Mouse (Mus musculus) heart, embryonic 12.5 days (tissue): Measurements from ENCODE around the gene Lin37. TPM values are rescaled to one million over a fixed set of nuclear protein-coding genes. Genes with fewer than 3 reads are reported as not detected.

Experiments used
- ATAC-seq: fragments of 200-750 bp; cut with Nextera tagmentation; 2 replicates; pipeline ENCODE4 v1.8.0; 2017; ENCODE audit warnings: moderate TSS enrichment, moderate library complexity; ENCODE audit not compliant: insufficient number of reproducible peaks, low FRiP score
- H3K27ac ChIP-seq: fragments of 300-500 bp; sonication (generic); 2 replicates; pipeline ENCODE4 v1.5.1; 2016; ENCODE audit warnings: mild to moderate bottlenecking, moderate library complexity; ENCODE audit not compliant: poor library complexity, severe bottlenecking
- H3K27me3 ChIP-seq: fragments of 300-500 bp; sonication (generic); replicated peaks from 2 replicates; pipeline ENCODE4 v1.6.1; 2016; ENCODE audit warnings: mild to moderate bottlenecking, moderate library complexity
- H3K36me3 ChIP-seq: fragments of 300-500 bp; sonication (generic); 2 replicates; pipeline ENCODE4 v1.6.1; 2016; ENCODE audit warnings: mild to moderate bottlenecking, moderate library complexity
- H3K4me1 ChIP-seq: fragments of 300-500 bp; sonication (generic); replicated peaks from 2 replicates; pipeline ENCODE4 v1.6.1; 2016; ENCODE audit warnings: mild to moderate bottlenecking
- H3K4me2 ChIP-seq: fragments of 300-500 bp; sonication (generic); 2 replicates; pipeline ENCODE4 v1.6.1; 2016; ENCODE audit warnings: mild to moderate bottlenecking, moderate library complexity
- H3K4me3 ChIP-seq: fragments of 300-500 bp; sonication (generic); 2 replicates; pipeline ENCODE4 v1.5.1; 2016; ENCODE audit warnings: mild to moderate bottlenecking
- H3K9ac ChIP-seq: fragments of 300-500 bp; sonication (generic); 2 replicates; pipeline ENCODE4 v1.6.1; 2016; ENCODE audit warnings: mild to moderate bottlenecking, moderate library complexity
- H3K9me3 ChIP-seq: fragments of 300-500 bp; sonication (generic); replicated peaks from 2 replicates; pipeline ENCODE4 v1.6.1; 2016; ENCODE audit warnings: mild to moderate bottlenecking, moderate library complexity
- WGBS: fragments of 180-500 bp; shearing (Covaris S2); methylation state at CpG from one replicate; pipeline ENCODE4 v1.1.7; 2016; 5-methylcytosine and 5-hydroxymethylcytosine counted together
- microRNA-seq: library from miRNA; unstranded; fragments of <30 nt; microRNA quantifications from one replicate; pipeline ENCODE4, GENCODE M21; 2017
- polyA plus RNA-seq: library from polyadenylated mRNA; unstranded; fragments of >200 nt; fragmentation: Nextera tagmentation; extraction: Ambion mirVana; gene quantifications from 2 replicates; pipeline ENCODE4 v1.2.1, GENCODE M21; 2016

Gene Lin37
- polyA plus RNA-seq, 1 experiment from 2014 or later = 34.8 TPM

DNA sequence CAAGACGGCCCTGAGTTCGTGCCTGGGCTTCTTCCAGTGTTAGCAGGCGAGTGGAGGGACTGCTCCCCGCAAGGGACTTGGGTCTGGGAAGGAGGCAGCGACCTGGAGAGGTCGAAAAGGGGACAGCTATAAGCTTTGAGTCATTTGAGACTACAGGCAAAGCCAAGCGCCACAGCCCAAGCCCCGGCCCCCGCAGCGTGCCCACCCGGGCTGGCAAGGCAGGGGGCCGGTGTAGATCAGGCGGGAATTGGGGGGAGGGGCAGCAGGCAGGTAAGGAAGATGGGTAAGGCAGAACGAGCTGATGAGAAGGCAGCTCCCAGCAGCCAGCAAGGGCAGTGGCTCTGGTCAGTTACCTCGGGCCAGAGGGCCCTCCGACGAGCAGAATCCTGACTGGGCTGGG lies 33.2 kb downstream of the Lin37 start:
- Histone ChIP-seq H3K27me3 (peaks cover 26% of the 10 kb centered on the region), H3K36me3 (peaks cover 72% of the 10 kb centered on the region), H3K4me1 (peaks cover 12% of the 10 kb centered on the region), H3K4me2 (peak overlapping the region; percentile 27), H3K9ac (peak overlapping the region; percentile 15; the same call in 1 of the 2 replicates), H3K4me3 (no peak overlapping the region), H3K9me3 (no peaks in the 10 kb centered on the region), H3K27ac (no peak overlapping the region)
- 22% methylated on average over 17 of the region's 17 CpGs for WGBS
- ATAC-seq = no peak

DNA sequence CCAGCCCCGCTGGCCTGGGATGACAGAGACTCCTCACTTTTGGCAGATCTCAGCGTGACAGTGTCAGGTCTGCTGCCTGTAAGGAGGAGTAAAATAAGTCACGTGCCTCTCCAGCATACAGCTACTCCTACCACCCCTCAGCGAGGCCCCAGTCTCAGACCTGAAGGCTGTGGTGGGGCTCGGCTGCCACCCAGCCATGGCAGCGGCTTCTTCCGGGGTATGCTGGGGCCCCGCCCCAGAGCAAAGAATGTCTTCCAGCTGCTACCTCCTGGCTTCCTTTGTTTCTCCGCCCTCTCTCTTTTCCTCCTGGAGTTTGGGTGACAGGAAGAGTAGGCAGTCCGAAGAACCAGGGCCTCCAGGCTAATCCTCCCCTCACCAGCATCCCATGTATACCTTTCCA lies 33.7 kb downstream of the Lin37 start:
- ATAC-seq = no peak
- Histone ChIP-seq H3K9ac (peak overlapping the region; percentile 15; the same call in 1 of the 2 replicates), H3K4me3 (no peak overlapping the region), H3K36me3 (peaks cover 72% of the 10 kb centered on the region), H3K27me3 (peaks cover 26% of the 10 kb centered on the region), H3K9me3 (no peaks in the 10 kb centered on the region), H3K27ac (no peak overlapping the region), H3K4me2 (peak overlapping the region; percentile 27), H3K4me1 (peaks cover 12% of the 10 kb centered on the region)
- 25% methylated on average over 10 of the region's 10 CpGs for WGBS

DNA sequence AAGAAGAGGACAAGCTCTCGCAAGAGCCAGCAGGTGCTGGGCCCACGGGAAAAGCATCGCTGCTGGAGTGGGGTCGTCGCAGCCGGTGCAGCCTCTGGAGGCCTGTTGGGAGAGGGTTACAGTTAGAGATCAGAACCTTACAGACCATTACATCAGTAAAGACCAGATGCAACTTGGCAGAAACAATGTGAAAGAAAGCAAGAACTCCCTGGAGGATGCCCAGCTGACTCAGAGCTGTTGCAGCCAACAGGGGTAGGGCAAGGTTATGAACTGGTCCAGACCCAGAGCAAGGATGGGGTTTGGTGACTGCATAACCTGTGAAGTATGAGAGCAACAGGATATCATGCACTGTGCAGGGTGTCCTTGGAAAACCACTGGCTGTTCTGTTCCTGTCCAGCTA lies 35.2 kb downstream of the Lin37 start:
- Histone ChIP-seq H3K4me3 (no peak overlapping the region), H3K27me3 (peaks cover 22% of the 10 kb centered on the region), H3K4me2 (no peak overlapping the region), H3K36me3 (peaks cover 59% of the 10 kb centered on the region), H3K9me3 (no peaks in the 10 kb centered on the region), H3K4me1 (peaks cover 12% of the 10 kb centered on the region), H3K9ac (no peak overlapping the region), H3K27ac (no peak overlapping the region)
- no peak for ATAC-seq
- WGBS = 68% methylated on average over 6 of the region's 6 CpGs

DNA sequence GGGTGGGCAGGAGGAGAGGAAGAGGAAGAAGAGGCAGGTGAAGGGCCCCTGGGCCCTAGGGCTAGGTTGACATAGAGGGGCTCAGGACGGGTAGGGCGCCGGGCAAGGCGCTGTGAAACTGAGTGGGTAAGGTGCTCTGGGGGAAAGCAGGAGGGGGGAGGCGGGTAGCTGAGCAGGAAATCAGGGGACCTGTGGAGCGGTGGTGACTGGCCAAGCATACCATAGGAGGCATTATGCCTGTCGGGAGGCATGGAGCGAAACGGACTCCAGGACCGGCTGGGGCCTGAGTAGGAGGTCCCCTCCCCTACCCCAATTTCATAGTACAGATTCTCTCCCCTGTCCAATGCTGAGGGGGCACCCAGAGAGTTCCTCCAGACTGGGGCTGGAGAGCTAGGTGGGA lies 36.8 kb downstream of the Lin37 start:
- Histone ChIP-seq H3K9ac (no peak overlapping the region), H3K27me3 (peaks cover 30% of the 10 kb centered on the region), H3K4me2 (no peak overlapping the region), H3K36me3 (peaks cover 43% of the 10 kb centered on the region), H3K4me3 (no peak overlapping the region), H3K4me1 (peaks cover 12% of the 10 kb centered on the region), H3K9me3 (no peaks in the 10 kb centered on the region), H3K27ac (no peak overlapping the region)
- 81% methylated on average over 10 of the region's 10 CpGs for WGBS
- no peak for ATAC-seq

DNA sequence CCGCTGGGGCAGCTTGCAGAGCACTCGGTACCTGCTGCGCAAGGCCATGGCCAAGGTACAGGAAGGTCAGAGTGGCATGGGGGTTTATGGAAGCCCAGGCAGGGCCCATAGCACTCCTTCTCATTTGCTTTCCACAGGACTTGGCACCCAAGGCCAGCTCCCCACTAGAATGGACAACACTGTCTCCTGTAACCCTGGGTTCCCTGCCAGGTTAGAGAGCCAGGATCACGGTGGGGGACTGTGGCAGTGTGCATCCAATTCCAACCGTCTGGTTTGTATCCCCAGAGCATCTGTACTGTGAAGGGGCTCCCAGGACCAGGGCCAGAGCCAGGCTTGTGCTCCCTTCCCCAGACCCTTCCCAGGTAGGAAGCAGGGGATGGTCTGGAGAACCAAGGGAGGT lies 38.8 kb downstream of the Lin37 start:
- ATAC-seq = no peak
- H3K4me3 ChIP-seq = no peak overlapping the region
- peaks cover 28% of the 10 kb centered on the region for H3K36me3 ChIP-seq
- no peak overlapping the region for H3K9ac ChIP-seq
- peaks cover 36% of the 10 kb centered on the region for H3K27me3 ChIP-seq
- H3K4me2 ChIP-seq = no peak overlapping the region
- peaks cover 2% of the 10 kb centered on the region; the same call in 1 of the 2 replicates for H3K4me1 ChIP-seq
- no peak overlapping the region for H3K27ac ChIP-seq
- no peaks in the 10 kb centered on the region for H3K9me3 ChIP-seq
- WGBS = 77% methylated on average over 5 of the region's 5 CpGs

DNA sequence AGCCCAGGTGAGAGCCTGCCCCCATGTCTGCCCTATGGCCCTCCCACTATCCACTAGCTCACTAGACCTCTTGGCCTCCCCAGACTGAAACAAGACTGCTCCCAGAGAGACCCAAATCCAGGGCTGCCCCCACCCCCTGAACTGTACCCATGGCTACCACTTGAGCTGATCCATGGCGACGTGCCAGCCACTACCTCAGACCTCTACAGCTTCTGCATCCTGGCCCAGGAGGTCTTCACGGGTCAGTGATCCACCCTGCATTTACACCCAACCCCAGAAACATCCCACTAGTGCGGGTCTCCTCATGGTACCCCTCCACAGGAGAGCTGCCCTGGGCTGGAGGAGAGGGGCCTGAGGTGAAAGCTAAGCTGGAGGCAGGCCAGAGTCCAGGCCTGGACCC lies 39.2 kb downstream of the Lin37 start:
- Histone ChIP-seq H3K36me3 (peaks cover 24% of the 10 kb centered on the region), H3K4me2 (no peak overlapping the region), H3K4me3 (no peak overlapping the region), H3K9ac (no peak overlapping the region), H3K27ac (no peak overlapping the region), H3K27me3 (peaks cover 41% of the 10 kb centered on the region), H3K9me3 (no peaks in the 10 kb centered on the region), H3K4me1 (no peaks in the 10 kb centered on the region)
- ATAC-seq = no peak
- 81% methylated on average over 4 of the region's 4 CpGs for WGBS

DNA sequence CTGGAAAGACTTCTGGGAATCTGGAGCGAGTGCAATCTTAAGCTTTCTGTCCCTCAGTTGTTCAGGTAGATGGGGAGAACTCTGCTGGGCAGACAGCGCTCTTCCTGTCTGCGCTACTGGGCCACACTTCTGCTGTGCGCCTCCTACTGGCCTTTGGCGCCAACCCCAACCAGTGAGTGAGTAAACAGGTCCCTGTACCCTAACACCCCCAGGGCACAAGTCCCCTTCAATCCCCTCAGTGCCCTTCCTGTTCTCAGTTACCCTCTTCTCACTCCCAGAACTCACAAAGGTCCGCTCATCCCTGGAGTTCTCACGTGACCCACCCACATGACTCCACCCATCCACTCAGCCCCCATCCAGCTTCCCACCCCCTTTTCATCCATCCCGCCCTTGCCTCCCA lies 41.3 kb downstream of the Lin37 start:
- WGBS = 31% methylated on average over 8 of the region's 8 CpGs
- H3K27me3 ChIP-seq = peaks cover 40% of the 10 kb centered on the region
- no peak for ATAC-seq
- H3K27ac ChIP-seq = no peak overlapping the region
- no peaks in the 10 kb centered on the region for H3K4me1 ChIP-seq
- H3K4me3 ChIP-seq = no peak overlapping the region
- H3K9me3 ChIP-seq = no peaks in the 10 kb centered on the region
- peaks cover 5% of the 10 kb centered on the region for H3K36me3 ChIP-seq
- H3K4me2 ChIP-seq = no peak overlapping the region
- H3K9ac ChIP-seq = no peak overlapping the region

DNA sequence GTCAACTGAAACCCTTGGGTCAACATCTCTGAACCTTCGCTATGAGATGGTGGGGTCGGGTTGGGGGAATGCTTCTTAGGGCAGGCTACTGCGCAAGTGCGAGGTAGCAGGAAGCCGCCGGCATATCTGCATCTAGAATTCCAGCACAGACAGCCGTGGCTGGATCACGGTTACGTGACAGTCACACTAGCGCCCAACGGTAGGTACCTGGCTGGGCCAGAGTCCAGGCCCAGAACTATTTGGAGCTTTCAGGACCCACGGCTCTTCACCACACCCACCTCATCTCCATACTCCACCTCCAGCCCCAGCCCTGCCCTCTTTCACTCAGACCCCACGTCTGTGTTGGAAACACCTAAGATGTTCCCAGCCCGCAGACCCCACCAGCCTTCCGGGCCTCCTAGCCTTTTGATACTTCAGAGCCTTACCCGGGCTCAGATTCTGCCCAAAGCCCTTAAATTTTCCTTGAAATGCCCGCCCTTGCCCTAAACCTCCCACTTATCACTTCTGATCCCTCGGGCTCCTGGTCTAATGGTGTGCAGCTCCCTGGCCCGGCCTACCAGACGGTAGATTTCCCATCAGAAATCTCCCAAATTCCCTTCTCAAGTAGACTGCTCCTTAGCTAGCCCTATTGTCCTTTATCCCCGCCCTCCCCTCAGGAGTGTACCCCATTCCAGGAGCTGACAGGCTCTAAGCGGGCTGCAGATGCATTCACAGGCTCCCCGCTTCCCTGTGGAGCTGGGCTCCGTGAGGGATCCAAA lies 44.5 kb downstream of the Lin37 start:
- Histone ChIP-seq H3K9me3 (no peaks in the 10 kb centered on the region), H3K9ac (no peak overlapping the region), H3K27ac (no peak overlapping the region), H3K27me3 (peaks cover 36% of the 10 kb centered on the region), H3K4me1 (no peaks in the 10 kb centered on the region), H3K4me3 (no peak overlapping the region), H3K4me2 (peak overlapping the region; percentile 35; the same call in 1 of the 2 replicates), H3K36me3 (no peaks in the 10 kb centered on the region)
- WGBS = 53% methylated on average over 24 of the region's 24 CpGs
- no peak for ATAC-seq

DNA sequence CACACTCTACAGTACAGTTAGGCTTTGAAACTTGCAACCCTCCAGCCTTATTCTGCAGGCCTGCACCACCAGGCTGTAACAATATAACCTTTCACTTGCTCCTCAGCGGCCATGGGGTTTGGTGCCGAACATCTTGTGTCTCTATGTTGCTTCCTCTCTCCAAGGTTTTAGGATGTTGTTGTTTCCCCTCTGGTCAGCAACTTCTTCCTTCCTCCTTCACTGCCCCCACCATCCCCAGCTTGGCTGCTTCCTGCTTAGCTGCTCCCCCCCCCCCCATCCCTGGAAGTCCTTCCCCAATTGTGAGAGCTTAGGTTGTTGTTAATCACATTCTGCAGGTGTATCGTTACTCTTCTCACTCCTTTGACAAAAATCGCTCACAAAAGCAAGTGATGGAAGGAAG lies 51.6 kb downstream of the Lin37 start:
- Histone ChIP-seq H3K36me3 (no peaks in the 10 kb centered on the region), H3K4me2 (no peak overlapping the region), H3K4me3 (no peak overlapping the region), H3K4me1 (no peaks in the 10 kb centered on the region), H3K27me3 (peaks cover 6% of the 10 kb centered on the region; the same call in 1 of the 2 replicates), H3K27ac (no peak overlapping the region), H3K9me3 (no peaks in the 10 kb centered on the region), H3K9ac (no peak overlapping the region)
- 59% methylated on average over 4 of the region's 4 CpGs for WGBS
- ATAC-seq = no peak

Small RNAs within 50 kb of the gene (microRNA-seq; reads per million reads assigned to microRNA genes)
- gene Gm38670 = 0.94 reads per million
- gene Mir3569 = not detected

Other genes starting within 250 kb of the Lin37 start
- gene Syne4, start 245.0 kb downstream of the Lin37 start, polyA plus RNA-seq = 18.4 and 19.5 TPM in 2 replicates
- 1.7 and 2.9 TPM in 2 replicates for gene E130208F15Rik, start 238.1 kb downstream of the Lin37 start, polyA plus RNA-seq
- 16.7 and 17.0 TPM in 2 replicates for gene Sdhaf1, start 235.9 kb downstream of the Lin37 start, polyA plus RNA-seq
- 2.3 and 2.8 TPM in 2 replicates for gene Lrfn3, start 197.1 kb downstream of the Lin37 start, polyA plus RNA-seq
- gene Tyrobp, start 146.1 kb downstream of the Lin37 start, polyA plus RNA-seq = 9.5 and 9.8 TPM in 2 replicates
- 1.1 TPM in 1 of 2 replicates, not detected in the other for gene Hcst, start 140.0 kb downstream of the Lin37 start, polyA plus RNA-seq
- gene Nfkbid, start 138.1 kb downstream of the Lin37 start, polyA plus RNA-seq = 0.95 and 1.3 TPM in 2 replicates
- 41.6 and 43.4 TPM in 2 replicates for gene Aplp1, start 114.3 kb downstream of the Lin37 start, polyA plus RNA-seq
- gene Kirrel2, start 102.1 kb downstream of the Lin37 start, polyA plus RNA-seq = 1.1 and 1.3 TPM in 2 replicates
- 0.06 and 0.23 TPM in 2 replicates for gene Nphs1, start 101.5 kb downstream of the Lin37 start, polyA plus RNA-seq
- 1.00 TPM in 1 of 2 replicates, not detected in the other for gene Prodh2, start 66.2 kb downstream of the Lin37 start, polyA plus RNA-seq
- 10.1 and 10.9 TPM in 2 replicates for gene Arhgap33, start 24.8 kb downstream of the Lin37 start, polyA plus RNA-seq
- gene Hspb6, start 7.7 kb downstream of the Lin37 start, polyA plus RNA-seq = 30.5 and 31.6 TPM in 2 replicates
- 9.3 and 12.7 TPM in 2 replicates for gene Proser3, start 7.5 kb downstream of the Lin37 start, polyA plus RNA-seq
- 82.4 and 88.8 TPM in 2 replicates for gene U2af1l4, start 3.5 kb upstream of the Lin37 start, polyA plus RNA-seq
- 10.5 and 10.6 TPM in 2 replicates for gene Gm49396, start 3.5 kb upstream of the Lin37 start, polyA plus RNA-seq
- gene Psenen, start 3.8 kb upstream of the Lin37 start, polyA plus RNA-seq = 115 and 124 TPM in 2 replicates
- 2.7 and 3.7 TPM in 2 replicates for gene Igflr1, start 5.6 kb upstream of the Lin37 start, polyA plus RNA-seq
- 4.9 and 5.1 TPM in 2 replicates for gene Kmt2b, start 28.9 kb upstream of the Lin37 start, polyA plus RNA-seq
- 0.09 and 0.44 TPM in 2 replicates for gene Zbtb32, start 39.1 kb upstream of the Lin37 start, polyA plus RNA-seq
- 0.44 and 2.5 TPM in 2 replicates for gene Upk1a, start 53.0 kb upstream of the Lin37 start, polyA plus RNA-seq
- 1,789 and 1,831 TPM in 2 replicates for gene Cox6b1, start 66.3 kb upstream of the Lin37 start, polyA plus RNA-seq
- gene Etv2, start 76.0 kb upstream of the Lin37 start, polyA plus RNA-seq = 1.1 and 1.4 TPM in 2 replicates
- gene Rbm42, start 90.5 kb upstream of the Lin37 start, polyA plus RNA-seq = 96.5 and 103 TPM in 2 replicates
- 35.4 and 36.3 TPM in 2 replicates for gene Haus5, start 105.2 kb upstream of the Lin37 start, polyA plus RNA-seq
- gene Pmis2, start 111.8 kb upstream of the Lin37 start, polyA plus RNA-seq = not detected in 2 replicates
- gene 2200002J24Rik, start 139.1 kb upstream of the Lin37 start, polyA plus RNA-seq = 1.2 and 1.5 TPM in 2 replicates
- 0.78 and 0.98 TPM in 2 replicates for gene Atp4a, start 152.4 kb upstream of the Lin37 start, polyA plus RNA-seq
- gene Tmem147, start 169.7 kb upstream of the Lin37 start, polyA plus RNA-seq = 158 and 165 TPM in 2 replicates
- gene Gapdhs, start 183.8 kb upstream of the Lin37 start, polyA plus RNA-seq = not detected in 2 replicates
- 0.58 and 0.72 TPM in 2 replicates for gene Sbsn, start 191.6 kb upstream of the Lin37 start, polyA plus RNA-seq
- gene Dmkn, start 203.9 kb upstream of the Lin37 start, polyA plus RNA-seq = 1.1 TPM in 2 replicates
- not detected in 2 replicates for gene Krtdap, start 228.1 kb upstream of the Lin37 start, polyA plus RNA-seq